Mouse (Mus musculus) adrenal gland, postnatal 4 days (tissue): Measurements from ENCODE around the gene Fam217a. TPM values are rescaled to one million over a fixed set of nuclear protein-coding genes. Genes with fewer than 3 reads are reported as not detected.
A peak's percentile ranks its signal among the peaks of the same experiment; 100 is the strongest.
"Not testable (repeated sequence)": the region's sequence is repeated elsewhere in the genome, so short reads cannot be mapped to it uniquely, and the experiment has no call there.

Source experiments
- DNase-seq, 2 experiments: peaks; one replicate each; pipeline ENCODE4 v3.0.0; 2021 to 2022; ENCODE audit warnings: low spot score in 2 of 2, mixed read lengths in 2 of 2
- total RNA-seq, 2 experiments: library from RNA; stranded (reverse); gene quantifications; 2 replicates each; pipeline ENCODE4 v1.2.3; 2021

Fam217a gene
- total RNA-seq, 2 experiments from 2014 or later, result 1.2 to 2.1 TPM

DNA sequence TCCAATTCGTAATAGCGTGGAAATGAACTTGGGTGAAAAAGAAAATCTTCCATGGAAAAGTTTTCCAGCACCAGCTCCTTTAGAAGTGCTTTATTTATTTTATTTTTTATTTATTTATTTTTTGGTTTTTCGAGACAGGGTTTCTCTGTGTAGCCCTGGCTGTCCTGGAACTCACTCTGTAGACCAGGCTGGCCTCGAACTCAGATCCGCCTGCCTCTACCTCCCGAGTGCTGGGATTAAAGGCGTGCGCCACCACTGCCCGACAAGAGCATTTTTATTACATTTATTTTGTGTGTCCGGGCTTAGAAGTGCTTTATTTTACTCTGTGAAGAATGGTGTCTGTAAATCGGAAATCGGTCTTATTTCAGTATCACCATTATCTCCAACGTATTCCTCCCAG lies 49.4 kb downstream of the Fam217a start:
- DNase-seq, result not testable (repeated sequence)

DNA sequence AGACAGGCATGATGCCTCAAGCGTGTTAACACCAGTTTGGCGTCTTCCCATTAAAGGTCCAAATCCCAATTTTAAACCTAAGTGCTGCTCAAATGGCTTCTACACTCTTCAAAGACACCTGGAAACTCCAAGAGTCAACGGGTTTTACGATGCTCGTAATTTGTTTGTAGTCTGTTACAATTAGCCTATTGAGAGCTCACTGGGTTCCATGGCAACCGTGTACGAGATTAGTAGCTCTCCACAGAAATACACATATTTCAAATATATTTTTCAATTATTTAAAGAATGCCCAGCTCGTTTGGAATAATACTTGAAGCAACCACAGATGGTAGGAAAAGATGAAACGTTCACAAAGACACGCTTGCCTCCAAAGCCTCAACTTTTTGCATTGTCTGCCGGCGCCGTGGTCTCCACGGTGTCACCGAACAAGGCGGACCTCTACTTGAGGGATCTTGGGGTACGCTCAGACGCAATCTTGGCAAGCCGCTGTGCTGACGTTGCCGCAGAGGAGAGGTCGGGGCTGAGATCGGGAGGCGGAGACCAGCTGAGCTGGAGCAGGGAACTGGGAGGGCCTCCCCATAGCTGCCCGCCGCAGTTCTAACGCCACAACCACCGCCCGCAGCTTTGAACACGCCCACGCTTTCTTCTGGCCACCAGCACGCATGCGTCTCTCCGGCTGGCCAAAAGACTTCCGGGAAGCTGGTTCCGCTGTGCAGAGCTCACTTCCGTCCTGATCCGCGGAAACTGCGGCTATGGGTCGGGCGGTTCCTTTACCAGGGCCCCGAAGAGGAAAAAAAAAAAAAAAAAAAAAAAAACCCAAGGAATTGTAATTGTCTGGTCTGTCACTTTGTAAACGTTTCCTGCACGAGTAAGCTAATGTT lies 50.1 kb downstream of the Fam217a start:
- DNase-seq, result peak; percentile 75 to 84

DNA sequence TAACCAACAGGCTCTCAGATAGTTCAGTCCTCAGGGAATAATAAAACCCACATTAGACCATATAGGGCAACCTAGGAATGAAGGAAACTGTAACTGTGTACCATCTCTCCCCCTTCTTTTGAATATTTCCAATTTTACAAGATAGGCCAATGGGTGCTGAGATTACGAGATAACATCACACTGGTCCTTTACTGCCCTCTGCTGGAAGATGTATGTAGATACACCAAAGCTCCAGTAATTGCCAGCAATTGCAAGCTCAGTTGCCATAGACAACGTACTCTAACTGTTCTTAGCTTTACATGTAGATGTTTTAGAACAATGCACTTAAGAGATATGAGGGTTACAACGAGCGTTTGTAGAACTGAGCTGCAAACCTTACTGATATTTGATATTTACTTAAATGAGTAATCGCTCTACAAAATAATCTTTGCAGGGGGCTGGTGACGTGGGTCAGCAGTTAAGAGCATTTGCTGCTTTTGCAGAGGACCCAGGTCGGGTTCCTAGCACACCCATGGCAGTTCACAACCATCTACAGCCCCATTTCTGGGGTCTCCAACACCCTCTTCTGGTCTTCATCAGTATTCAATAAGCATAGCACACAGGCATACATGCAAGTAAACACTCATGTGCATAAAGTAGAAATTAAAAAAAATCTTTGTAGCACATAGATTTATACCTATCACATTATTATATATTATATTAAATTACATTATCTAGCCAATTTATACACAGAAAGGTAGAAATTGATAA lies 59.5 kb downstream of the Fam217a start:
- DNase-seq, result no peak

DNA sequence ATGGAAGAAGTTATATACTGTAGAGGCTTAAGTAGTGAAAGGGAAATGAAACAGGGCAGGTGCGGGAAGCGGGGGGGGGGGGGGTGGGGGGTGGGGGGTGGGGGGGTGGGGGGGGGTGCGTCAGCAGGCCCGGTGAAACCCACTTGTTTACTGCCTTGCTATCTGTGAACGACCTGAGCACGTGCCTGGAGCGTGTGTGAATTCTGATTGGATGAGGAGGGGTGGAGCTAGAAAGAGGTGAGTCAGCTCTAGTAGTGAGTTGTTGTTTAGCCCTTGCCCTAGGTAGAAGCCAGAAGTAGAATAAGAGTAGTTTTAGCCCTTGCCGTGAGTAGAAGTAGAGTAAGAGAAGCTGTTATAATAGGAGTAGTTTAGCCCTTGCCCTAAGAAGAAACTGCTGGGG lies 62.9 kb downstream of the Fam217a start:
- not testable (repeated sequence) for DNase-seq

Other genes with a start within 250 kb of the Fam217a start
- not detected for gene Fam50b, start 189.5 kb downstream of the Fam217a start, total RNA-seq
- 100 to 1,000 TPM; 103 to 111 TPM for gene Prpf4b, start 49.0 kb downstream of the Fam217a start, total RNA-seq
- not detected for gene 4933417A18Rik, start 99 bp upstream of the Fam217a start, total RNA-seq
- 1 to 10 TPM in 1 of 2 experiments, under 1 TPM in 1; 0.85 to 5.6 TPM for gene Eci3, start 39.5 kb upstream of the Fam217a start, total RNA-seq
- 100 to 1,000 TPM; 168 to 208 TPM for gene Eci2, start 102.8 kb upstream of the Fam217a start, total RNA-seq